Mouse (Mus musculus) liver, embryonic 11.5 days (tissue): ENCODE data around the gene Vmp1. TPM values are rescaled to one million over a fixed set of nuclear protein-coding genes. Genes with fewer than 3 reads are reported as not detected.

Experiments used
- microRNA counts: library from miRNA; unstranded; fragments of <30 nt; microRNA quantifications from one replicate; lab custom pipeline; 2015
- microRNA-seq: library from miRNA; unstranded; fragments of <30 nt; microRNA quantifications from one replicate; pipeline ENCODE4, GENCODE M21; 2017; ENCODE audit warnings: borderline number of aligned reads
- polyA plus RNA-seq: library from polyadenylated mRNA; unstranded; fragments of >200 nt; fragmentation: Nextera tagmentation; extraction: Ambion mirVana; gene quantifications from 2 replicates; pipeline ENCODE4 v1.2.1, GENCODE M21; 2014

Gene Vmp1
- polyA plus RNA-seq, 1 experiment from 2014 or later: 112 TPM

MicroRNA genes within 50 kb of the gene (microRNA counts, 519-probe panel; counts per million panel counts)
- microRNA mmu-miR-21 (lab: Ali Mortazavi, UCI): 6,241 counts per million, percentile 71 among the panel's probes with 10 or more counts

Small RNA genes within 50 kb of the gene (microRNA-seq; reads per million reads assigned to microRNA genes)
- 34,527 reads per million, percentile 100 among the genes with 10 or more reads in this experiment for gene Mir21a

Other genes with a start within 250 kb of the Vmp1 start
- gene Rnft1, start 199.2 kb downstream of the Vmp1 start, polyA plus RNA-seq: 30.2 and 31.5 TPM in 2 replicates
- 48.4 and 50.9 TPM in 2 replicates for gene Rps6kb1, start 139.0 kb downstream of the Vmp1 start, polyA plus RNA-seq
- gene Tubd1, start 138.8 kb downstream of the Vmp1 start, polyA plus RNA-seq: 18.5 and 18.7 TPM in 2 replicates
- 39.6 and 40.5 TPM in 2 replicates for gene Ptrh2, start 149 bp upstream of the Vmp1 start, polyA plus RNA-seq
- gene Cltc, start 73.7 kb upstream of the Vmp1 start, polyA plus RNA-seq: 157 and 185 TPM in 2 replicates
- gene Dhx40, start 123.9 kb upstream of the Vmp1 start, polyA plus RNA-seq: 15.4 and 16.4 TPM in 2 replicates